Mouse (Mus musculus) 416B (cell line): ENCODE data around the gene Pitpnm3.

Experiments
- DNase-seq: peaks from one replicate; pipeline ENCODE4 v3.0.0; 2011; ENCODE audit warnings: low read depth

Gene Pitpnm3

DNA sequence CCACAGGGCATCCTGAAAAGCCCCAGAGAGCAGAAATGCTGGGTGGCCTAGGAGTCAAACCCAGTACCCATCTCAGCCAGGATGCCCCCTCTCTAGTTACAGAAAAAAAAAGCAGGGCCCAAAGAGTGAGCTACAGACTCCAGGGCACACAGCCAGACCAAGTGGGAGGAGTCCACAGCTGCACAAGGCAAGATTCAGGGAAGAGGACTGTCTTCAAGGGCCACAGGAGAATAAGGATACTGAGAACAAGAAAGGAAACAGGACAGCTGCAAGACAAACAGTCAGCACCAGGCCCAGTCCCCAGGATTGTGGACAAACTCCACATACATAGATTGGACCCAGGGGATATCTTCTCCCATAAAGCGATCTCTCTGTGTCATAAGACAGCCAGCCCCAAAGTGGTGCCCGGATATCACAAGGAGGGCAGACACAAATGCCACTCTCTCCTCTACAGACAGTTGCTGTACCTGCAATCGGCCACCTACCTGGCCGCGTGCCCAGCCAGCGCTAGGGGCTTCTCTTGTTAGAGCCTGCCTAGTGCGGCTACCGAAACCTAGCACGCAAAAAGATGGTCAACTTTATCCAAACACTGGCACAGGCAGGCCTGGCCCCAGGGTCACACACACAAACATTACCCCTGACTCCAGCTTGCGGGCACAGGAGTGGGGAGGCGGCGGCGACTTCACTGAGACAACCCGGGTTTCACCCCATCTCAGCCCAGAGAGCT, 85.2 kb downstream of the Pitpnm3 start:
- DNase-seq = no peak

DNA sequence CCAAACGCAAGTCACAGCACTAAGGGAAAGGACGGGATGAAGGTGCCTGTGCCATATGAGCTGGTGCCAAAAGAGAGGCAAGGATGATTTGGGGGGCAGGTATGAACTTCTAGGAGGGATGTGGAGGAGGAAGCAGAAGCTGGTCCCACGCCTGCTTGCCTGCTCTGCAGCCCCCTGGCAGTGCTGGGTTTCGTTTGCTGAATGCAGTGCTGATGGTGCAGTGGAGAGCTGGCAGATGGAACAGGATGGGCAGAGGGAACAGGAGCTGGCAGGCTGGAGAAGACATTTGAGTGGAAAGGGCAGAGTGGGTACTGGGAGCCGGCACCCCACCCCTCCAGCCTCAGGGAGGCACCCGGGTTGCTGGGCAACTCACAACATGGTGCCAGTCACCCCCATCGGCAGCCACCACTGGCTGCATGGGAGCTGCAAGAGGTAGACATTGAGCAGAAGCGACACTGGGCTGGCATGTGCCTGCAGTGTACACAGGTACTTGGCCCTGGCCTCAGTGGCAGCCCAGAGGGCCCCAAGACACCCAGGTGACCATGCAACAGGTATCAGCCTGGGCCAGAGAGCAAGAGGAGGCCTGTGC, 86.3 kb downstream of the Pitpnm3 start:
- no peak for DNase-seq

DNA sequence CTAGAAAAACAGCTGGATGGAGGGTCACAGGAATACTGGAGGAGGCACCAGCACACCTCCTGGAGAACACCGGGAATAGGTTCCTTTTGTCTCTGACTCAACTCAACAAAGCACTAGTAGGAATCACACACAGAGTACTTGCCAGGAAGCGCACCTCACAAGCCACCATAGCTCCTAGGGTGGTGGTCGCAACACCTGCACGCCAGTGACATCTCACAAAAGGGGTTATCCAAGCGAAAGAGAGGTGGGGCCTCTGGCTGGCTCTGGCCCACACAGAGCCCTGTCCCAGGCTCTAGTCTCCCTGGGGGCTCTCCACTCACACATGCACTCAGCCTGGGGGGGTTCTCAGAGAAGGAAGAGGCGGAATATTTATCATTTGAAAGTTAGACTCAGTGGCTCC, 86.8 kb downstream of the Pitpnm3 start:
- no peak for DNase-seq

DNA sequence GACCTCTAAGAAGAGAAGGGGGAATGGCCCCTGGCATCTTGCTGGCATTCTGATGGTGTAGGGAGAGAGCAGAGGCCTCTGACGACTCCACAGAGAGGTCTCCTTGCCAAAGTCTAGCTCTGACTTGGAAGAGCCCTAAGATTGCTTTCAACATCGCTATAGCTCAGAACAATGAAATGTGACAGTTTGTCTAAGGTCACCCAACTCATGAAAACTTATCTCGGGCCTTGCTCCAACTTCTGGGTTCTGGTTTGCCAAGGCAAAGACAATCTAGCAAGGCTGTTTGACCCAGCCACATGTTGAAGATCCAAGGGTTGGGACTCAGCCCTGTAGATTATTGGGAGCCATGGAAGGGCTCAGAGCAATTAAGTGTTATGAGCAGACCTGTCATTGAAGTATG, 91.3 kb downstream of the Pitpnm3 start:
- no peak for DNase-seq

DNA sequence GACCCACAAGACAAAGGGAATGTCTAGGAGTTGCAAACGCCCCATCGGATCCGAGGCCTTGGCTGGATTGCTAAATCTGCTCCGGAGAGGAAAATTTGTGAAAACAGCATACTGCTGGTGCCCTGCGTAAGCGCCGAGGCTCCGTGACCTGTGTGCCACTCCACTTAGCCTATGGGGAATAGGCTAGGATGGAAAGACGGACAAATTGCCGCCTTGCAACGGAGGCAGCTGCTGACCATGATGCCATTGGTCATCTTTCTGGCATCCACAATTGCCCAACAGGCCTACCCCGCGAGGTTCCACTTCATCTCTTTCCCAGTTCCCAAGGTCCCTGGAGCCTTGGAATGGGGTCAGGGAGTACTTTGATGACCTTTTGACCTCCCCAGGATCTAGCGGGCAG, 92.9 kb downstream of the Pitpnm3 start:
- no peak for DNase-seq

DNA sequence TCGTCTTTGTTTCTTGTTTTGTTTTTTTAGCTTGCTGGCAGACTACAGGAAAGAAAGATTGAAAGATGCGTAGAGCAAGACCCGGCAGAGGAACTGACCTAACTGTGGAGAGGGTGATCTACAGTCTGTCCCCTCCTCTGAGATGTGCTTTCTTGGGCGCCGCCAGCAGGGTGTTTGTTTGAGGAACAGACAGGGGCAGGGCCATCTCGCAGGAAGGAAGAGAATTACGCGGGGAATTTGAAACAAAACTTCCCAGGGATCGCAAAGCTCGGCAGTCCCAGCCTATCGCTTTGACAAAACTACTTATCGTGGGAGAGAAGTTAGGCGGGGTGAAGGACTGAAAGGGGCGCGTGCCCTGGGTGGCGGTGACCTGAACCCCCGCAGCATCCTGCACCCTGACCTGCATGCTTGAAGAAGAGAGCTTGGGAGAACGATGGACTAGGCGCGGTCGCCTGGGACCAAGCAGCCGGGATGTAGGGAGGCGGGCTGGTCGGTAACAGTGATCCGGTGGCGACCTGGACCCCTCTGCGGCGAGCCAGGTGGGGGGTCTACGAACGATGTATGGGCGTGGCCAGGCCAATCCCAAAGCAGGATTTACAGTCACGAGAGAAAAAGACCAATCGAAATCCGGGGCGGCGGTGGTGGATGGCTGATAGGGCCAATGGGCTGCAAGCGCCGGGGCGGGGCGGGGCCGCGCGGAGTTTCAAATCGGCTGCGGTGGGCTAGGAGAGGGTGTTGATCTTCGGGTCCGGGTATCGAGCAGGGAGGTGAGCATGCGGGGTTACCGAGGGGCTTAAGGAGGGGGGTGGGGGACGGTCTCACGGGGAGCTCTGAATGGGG, 93.6 kb downstream of the Pitpnm3 start, which contains the start of gene Pimreg:
Gene Pimreg, plus strand, starts transcription at position 265 of the 840 bp plus-strand sequence.
- peak; percentile 96 for DNase-seq

DNA sequence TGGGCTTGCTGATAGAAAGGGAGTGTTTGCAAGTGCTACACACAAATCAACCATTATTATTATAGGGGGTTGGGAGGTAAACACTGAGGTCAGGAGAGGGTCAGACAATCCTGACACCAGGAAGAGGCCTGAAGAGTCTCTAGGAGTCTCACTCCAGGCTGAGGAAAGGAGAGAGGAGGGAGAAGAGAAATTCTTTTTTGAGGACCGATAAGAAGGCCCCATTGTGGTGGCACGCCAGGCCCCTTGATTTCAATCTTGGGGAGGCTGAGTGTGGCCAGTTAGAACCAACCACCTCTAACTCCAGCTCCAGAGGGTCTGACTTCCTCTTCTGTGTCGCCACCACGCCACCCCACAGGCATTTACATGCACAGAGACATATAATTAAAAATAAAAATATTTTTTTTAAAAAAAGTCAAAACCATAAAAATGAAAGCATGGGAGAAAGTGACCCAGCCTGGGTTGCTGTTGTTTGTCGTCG, 94.2 kb downstream of the Pitpnm3 start:
- DNase-seq = no peak

DNA sequence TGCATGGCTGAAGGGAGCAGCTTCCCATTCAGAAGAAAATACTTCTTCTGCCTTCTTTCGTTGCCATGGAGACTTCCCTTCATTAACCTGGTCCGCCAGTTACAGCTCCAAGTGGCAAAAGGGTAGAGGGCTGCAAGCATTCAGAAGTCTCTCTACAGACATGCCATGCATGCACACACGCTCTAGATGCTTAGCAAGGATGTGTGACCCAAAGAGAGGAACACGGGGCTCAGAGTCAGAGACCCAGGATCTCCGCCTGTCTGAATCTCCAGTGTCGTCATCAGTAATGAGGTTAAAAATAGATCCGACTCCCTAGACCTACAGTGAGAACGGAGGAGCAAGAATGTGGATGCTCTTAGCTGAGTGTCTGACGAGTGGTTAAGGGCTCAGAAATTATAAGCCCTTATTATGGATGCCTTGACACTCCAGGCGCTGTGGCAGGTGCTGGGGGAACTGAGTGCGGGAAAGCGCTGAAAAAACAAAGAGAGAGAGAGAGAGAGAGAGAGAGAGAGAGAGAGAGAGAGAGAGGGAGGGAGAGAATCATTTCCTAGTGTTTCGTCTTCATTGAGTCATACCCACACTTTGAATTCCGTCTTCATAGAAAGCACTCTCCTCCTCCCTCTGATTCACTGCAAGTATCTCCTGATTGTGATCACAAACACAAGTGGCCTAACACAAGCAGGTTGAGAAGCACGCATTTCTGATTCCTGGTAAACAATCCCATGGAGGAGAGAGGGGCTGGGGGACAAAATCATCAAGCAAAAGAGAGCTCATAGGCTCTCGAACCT, 95.8 kb downstream of the Pitpnm3 start:
- DNase-seq = no peak

DNA sequence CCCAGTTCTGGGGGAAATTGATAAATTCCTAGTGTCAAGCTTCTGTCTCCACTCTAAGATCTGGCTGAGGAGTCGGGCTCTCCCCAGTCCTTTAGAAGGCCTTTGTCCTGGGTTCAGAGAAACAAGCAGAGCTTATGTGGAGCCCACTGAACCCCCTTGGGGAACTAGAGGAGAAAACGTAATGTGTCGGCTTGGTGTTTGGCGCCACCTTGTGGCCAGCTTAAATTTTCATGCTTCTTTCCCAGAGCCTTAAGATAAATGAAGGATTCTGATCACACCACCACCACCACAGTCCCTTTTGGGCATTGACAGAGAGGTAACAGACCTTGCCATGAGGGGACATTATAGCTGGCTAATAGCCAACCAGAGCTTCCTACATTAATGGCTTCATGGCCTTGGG, 97.6 kb downstream of the Pitpnm3 start:
- peak; percentile 68 for DNase-seq

DNA sequence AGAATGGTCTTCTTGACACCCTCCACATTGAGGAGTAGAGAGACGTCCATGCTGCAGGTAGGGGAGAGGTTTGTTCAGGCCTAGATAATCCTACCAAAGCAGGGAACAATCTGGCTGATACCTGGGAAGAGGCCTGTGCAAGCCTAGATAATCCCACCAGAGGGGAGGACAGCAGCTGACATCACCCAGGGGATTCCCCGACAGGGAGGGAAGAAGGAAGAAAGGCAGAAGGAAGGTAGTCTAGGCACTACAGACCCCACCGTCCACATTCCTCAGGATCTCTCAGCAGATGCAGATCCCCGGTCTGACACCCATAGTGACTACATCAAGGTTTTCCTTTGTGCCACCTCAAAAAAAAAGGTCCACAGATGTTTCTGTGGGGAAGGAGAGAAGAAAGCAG, 98.2 kb downstream of the Pitpnm3 start, which contains the start of gene Aipl1:
Gene Aipl1, minus strand, starts transcription at position 101 of the 400 bp plus-strand sequence.
- DNase-seq = no peak

DNA sequence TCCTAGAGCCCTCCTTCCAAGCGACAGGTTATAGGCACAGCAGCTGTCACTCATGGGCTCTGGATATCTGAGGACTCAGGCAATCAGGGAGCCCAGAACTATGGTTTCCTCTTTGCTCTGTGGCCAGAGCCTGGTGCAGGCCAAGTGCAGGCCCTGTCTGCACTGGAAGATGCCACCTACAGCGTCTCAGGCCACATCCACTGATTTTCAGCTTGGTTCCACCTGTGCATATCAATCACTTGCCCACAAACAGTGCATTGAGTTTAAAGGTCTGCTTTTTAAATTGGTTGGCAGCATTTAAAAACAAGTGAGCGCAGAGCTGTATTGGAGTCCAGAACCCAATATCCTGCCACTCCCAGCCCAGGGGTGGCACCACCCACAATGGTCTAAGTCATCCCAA, 103.0 kb downstream of the Pitpnm3 start:
- DNase-seq = no peak

DNA sequence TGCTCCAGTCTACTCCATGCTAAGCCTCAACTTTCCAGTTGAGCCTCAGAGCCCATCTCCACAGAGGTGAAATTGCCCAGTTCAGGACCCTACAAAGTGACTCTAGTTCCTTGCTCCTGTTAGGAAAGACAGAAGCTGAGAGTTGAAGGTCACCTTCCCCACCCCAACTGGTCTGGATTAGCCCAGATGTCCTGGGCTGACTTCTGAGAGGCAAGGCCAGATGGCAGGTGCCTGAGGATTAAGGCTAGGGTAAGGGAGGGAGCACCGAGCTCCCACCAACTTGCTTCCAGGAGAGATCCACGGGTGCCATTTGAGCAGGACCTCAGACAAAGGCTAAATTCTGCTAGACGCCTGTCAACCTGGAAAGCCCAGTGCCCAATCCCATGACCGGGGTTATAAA, 103.5 kb downstream of the Pitpnm3 start:
- DNase-seq = no peak

DNA sequence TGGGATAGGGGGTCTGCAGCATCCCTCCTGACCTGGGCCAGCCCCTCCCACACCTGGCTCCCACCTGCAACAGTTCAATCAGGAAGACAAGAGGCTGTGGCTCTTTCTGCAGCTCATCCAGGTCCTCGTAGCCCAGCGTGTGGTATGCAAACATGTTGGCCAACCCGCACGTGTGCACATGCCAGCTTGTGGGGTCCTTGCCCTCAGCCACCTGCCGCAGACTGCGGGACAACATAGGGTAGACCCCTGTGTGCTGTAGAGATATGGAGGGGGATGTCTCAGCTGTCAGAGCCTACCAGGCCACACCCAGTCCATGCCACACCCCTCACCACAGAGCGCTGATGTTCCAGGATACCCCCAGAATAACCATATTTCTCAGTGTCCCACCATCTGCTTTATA, 104.2 kb downstream of the Pitpnm3 start:
- no peak for DNase-seq

DNA sequence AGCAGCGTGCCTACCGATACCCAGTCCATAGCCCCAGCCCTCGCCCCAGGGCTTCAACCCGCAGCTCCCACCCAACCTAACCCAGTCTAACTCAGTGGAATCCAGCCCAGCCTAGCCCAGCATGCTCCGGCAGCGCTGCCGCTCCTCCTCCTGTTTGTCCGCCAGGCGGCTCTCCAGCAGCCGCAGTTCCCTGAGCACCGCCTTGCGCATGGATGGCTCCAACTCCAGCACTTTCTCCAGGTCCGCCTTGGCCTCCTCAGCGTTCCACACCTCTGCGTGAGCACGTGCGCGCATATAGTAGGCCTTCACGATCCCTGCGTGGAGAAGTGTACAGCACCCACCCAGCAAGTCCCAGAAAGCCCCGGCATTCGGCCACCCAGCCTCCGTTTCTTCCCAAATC, 106.4 kb downstream of the Pitpnm3 start:
- no peak for DNase-seq

DNA sequence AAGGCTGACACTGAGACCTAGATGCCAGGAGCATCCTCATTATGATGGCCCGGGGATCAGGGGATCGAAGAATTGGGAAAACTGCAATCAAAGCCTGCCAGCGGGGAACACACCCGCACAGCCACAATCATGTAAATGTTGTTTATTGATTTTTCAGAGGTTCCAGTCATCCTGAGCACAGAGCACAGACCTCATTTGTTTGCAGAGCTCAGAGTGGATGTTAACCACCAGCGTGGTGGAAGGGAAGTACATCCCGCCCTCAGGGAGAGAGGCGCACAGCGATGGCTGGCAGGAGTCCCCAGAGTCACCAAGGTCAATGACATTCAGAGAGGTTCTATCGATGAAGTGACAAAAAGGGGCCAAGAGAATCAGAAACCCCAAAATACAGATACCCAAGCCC, 107.7 kb downstream of the Pitpnm3 start:
- no peak for DNase-seq

DNA sequence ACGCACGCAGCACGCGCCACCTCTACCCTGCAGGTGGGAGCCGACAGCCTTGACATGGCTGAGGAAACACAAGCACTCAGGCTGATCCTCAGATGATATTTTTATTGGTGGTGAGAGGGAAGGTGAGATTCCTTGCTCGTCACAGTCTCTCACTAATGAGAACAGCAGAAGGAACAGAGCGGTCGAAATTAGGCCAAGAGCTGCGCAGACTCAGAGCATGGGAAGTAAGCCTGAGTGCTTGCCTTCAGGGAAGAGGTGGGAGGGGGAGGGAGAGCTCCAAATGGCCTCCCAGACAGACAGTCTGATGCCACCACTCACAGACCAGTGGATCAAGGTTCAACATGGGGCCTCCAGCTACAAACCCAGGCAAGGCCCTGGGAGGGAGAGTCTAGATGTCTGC, 109.1 kb downstream of the Pitpnm3 start:
- no peak for DNase-seq

DNA sequence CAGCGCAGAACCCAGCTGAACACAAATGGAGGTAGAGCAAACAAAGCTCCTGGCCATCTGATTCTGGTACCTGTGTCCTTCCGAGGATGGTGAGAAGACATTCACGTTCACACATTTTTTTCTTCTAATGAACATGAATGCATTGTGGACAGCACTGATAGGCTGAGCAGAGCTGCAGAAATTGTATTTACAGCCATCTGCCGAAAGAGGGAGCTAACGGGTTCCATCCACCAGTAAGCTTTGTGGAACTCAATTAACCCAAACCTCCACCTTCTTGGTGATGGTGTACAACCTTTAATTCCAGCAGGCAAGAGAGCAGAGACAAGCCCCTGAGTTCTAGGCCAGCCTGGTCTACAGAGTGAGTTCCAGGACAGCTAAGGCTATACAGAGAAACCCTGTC, 109.7 kb downstream of the Pitpnm3 start:
- peak; percentile 64 for DNase-seq

DNA sequence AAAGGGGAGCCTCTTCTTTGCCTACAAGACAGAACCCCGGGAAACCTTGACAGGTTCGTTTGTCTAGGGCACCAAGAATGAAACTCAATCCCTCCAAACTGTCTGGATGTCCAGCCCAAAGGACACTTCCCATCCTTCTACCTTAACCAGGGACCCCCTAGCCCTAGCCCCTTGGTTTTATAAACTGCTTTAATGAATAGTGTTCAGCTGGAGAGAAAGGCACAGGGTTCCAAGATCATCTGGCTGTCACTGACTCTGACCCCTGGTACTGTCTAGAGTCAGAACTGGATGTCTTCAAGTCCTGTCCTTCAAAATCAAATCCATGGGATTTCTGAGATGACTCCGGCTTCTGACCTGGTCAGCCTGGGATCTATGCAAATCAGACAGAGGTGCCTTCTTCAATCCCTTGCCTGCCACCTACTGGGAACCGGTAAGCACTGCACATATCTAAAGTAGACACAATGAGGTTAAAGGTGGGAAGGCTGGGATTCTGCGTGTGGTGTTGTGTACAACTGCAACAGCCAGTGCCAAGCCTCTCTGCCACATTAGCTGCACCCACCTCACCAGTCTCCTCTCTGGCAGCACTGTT, 111.3 kb downstream of the Pitpnm3 start:
- DNase-seq = peak; percentile 80

DNA sequence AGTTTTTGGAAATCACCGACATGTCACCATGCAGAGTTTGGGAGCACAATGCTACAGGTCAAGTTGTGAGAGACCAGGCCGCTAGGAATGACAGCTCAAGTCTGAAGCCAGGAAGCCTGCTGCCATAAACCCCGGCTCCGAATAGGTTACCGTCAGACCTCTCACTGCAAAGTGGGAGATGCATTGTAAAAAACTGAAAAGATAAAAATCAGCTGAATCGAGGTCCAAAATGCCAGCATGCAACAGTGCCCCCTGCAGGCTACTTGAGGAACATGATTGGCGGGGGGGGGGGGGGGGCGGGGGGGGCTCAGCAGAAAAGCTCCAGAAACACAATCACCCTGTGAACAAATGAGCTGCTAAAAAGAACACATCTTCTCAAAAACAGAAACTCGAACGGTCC, 112.0 kb downstream of the Pitpnm3 start:
- peak; percentile 39 for DNase-seq

DNA sequence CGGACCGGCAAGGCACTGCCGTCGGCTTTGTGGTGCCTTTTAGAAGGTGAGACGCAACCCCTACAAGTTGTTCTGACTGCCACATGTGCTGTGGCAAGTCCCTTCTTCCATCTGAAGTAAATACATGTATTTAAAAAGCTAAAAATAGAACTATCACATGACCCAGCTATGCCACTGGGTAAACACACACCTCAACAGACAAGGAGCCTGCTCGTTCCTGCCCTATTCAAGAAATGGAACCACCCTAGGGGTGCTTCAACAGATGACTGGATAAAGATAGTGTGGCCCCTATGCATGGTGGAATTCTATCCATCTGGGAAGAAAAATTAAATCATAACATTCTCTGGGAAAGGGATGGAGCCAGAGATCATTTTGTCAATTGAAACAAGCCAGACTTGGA, 112.8 kb downstream of the Pitpnm3 start:
- no peak for DNase-seq

DNA sequence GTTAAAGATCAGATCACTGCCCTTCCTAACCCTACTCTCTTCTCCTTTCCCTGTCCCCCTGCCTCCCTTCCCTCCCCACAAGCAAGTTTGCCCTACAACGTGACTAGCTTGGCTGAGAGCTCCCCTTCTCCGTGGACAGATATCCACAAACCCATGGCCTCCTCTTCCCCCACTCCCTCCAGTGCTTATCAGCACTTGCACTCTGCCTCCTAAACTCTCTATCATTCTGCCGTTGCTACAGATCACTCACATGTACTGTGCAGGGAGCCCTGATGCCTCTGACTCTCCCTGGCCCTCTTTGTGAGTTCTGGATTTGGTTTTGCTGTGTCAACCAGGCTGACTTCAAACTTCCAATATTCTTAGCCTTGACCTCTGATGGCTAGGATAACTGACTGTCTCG, 114.6 kb downstream of the Pitpnm3 start:
- no peak for DNase-seq

DNA sequence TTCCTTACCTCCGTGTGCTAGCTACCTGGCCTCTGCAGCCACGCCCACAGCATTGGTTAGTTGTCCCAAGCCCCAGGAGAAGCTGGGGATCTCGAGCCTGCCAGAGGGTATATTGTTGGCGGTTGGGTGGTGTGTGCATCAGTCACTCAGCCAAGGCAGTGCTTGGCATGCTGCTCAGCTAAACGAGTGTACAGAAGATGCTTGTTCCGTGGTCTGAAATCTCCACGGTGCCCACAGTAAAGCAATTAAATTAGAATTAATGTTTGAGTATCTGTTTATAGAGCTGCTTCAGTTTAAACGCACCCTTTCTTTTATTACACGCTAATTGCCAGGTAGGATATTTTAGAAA, 118.4 kb downstream of the Pitpnm3 start:
- no peak for DNase-seq
